Mouse (Mus musculus) hindbrain, embryonic 14.5 days (tissue): ENCODE data around the gene Rexo1. TPM values are rescaled to one million over a fixed set of nuclear protein-coding genes. Genes with fewer than 3 reads are reported as not detected.
A peak's percentile ranks its signal among the peaks of the same experiment; 100 is the strongest.

ENCODE experiments used
- ATAC-seq: fragments of 200-750 bp; cut with Nextera tagmentation; 2 replicates; pipeline ENCODE4 v1.8.0; 2017; ENCODE audit warnings: moderate number of reproducible peaks, mild to moderate bottlenecking, moderate TSS enrichment, moderate library complexity; ENCODE audit not compliant: low FRiP score
- DNase-seq: peaks from one replicate; pipeline ENCODE4 v3.0.0-alpha.2; 2015; ENCODE audit warnings: low spot score
- H3K27ac ChIP-seq: fragments of 300-500 bp; sonication (generic); 2 replicates; pipeline ENCODE4 v1.5.1; 2014; ENCODE audit warnings: mild to moderate bottlenecking, moderate library complexity
- H3K27me3 ChIP-seq: fragments of 300-500 bp; sonication (generic); 2 replicates; pipeline ENCODE4 v1.6.1; 2014; ENCODE audit warnings: mild to moderate bottlenecking, low read length, mixed read lengths; ENCODE audit not compliant: control insufficient read depth, insufficient read depth
- H3K36me3 ChIP-seq: fragments of 300-500 bp; sonication (generic); replicated peaks from 2 replicates; pipeline ENCODE4 v1.6.1; 2014; ENCODE audit not compliant: control insufficient read depth, insufficient read depth
- H3K4me1 ChIP-seq: fragments of 300-500 bp; sonication (generic); replicated peaks from 2 replicates; pipeline ENCODE4 v1.6.1; 2014; ENCODE audit warnings: antibody characterized with exemption, low read length, mixed read lengths; ENCODE audit not compliant: control insufficient read depth, insufficient read depth
- H3K4me2 ChIP-seq: fragments of 300-500 bp; sonication (generic); replicated peaks from 2 replicates; pipeline ENCODE4 v1.6.1; 2014; ENCODE audit warnings: mild to moderate bottlenecking, moderate library complexity
- H3K4me3 ChIP-seq: fragments of 300-500 bp; sonication (generic); replicated peaks from 2 replicates; pipeline ENCODE4 v1.5.1; 2014; ENCODE audit warnings: mild to moderate bottlenecking, low read length
- H3K9ac ChIP-seq: fragments of 300-500 bp; sonication (generic); 2 replicates; pipeline ENCODE4 v1.6.1; 2014
- H3K9me3 ChIP-seq: fragments of 300-500 bp; sonication (generic); 2 replicates; pipeline ENCODE4 v1.6.1; 2016; ENCODE audit warnings: low read length; ENCODE audit not compliant: control insufficient read depth
- WGBS: fragments of 180-500 bp; shearing (Covaris S2); extraction: QIAGEN DNeasy Blood & Tissue Kit; methylation state at CpG from one replicate; pipeline ENCODE4 v1.1.7; 2014; 5-methylcytosine and 5-hydroxymethylcytosine counted together
- polyA plus RNA-seq: library from polyadenylated mRNA; unstranded; fragments of >200 nt; fragmentation: Nextera tagmentation; extraction: Ambion mirVana; gene quantifications from 2 replicates; pipeline ENCODE4 v1.2.1, GENCODE M21; 2014

Gene Rexo1
- polyA plus RNA-seq, 1 experiment from 2014 or later = 30.8 TPM

DNA sequence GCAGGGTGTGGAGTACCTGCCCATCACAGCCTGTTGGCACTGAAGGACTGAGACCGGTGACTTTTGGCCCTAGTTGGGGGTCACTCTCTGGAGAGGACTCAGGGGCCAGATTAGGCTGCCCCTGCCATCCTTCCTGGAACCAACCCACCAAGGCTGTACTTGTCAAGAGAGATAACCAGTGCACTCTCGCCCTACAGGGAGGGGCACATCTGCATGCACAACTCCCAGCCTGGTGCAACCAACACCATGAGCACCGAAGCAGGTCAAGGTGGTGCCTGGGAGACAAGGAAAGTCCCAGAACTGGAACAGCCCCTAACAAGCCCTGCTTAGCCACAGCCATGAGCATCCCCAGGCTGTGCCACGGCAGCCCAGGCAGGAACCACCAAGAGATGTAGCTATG is 14.4 kb downstream of the Rexo1 start:
- H3K27me3 ChIP-seq = no peaks in the 10 kb centered on the region
- no peak overlapping the region for H3K27ac ChIP-seq
- H3K9me3 ChIP-seq = no peaks in the 10 kb centered on the region
- DNase-seq (no peak), ATAC-seq (no peak)
- H3K4me2 ChIP-seq = no peak overlapping the region
- WGBS = 100% methylated on average over 4 of the region's 4 CpGs
- no peak overlapping the region for H3K9ac ChIP-seq
- H3K4me1 ChIP-seq = no peaks in the 10 kb centered on the region
- peaks cover 88% of the 10 kb centered on the region for H3K36me3 ChIP-seq
- H3K4me3 ChIP-seq = no peak overlapping the region

DNA sequence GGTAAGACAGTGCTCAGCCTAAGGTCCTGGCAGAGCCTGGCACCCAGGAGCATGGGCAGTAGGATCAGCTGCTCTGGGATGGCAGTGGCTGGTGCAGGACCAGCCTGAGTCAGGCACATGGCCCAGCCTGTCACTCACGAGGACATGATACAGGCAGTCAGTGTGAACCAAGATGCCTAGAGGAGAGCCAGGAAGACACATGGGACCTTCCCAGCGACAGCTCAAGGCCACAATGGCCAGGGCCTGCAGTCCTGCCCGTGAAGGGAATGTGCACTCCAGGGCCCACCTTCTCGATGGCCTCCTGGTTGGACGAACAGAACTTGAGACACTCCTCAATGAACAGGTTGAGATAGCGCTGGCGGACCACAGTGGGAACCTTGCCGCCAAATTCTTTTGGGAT is 15.8 kb downstream of the Rexo1 start:
- Histone ChIP-seq H3K27ac (no peak overlapping the region), H3K36me3 (peaks cover 96% of the 10 kb centered on the region), H3K27me3 (no peaks in the 10 kb centered on the region), H3K4me2 (no peak overlapping the region), H3K4me1 (no peaks in the 10 kb centered on the region), H3K4me3 (no peak overlapping the region), H3K9me3 (no peaks in the 10 kb centered on the region), H3K9ac (no peak overlapping the region)
- ATAC-seq (no peak), DNase-seq (no peak)
- WGBS = 95% methylated on average over 8 of the region's 8 CpGs

DNA sequence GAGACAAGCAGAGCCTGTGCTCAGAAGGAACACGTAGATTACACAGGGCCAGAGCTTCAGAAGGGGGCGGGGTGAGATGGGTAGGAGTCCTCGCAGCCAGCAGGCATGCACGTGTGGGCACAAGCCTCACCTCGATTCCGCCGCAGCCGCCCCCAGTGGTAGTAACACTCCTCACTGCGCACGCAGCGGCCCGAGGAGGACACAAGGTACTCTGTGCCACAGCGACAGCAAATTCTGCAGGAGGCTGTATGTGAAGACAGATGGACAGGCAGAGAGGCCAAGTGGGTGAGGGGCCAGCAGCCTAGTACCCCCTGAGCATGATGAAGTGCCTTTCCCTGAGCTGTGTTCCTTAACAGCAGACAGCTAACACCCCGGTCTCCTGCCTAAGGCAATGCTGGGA is 17.5 kb downstream of the Rexo1 start:
- Histone ChIP-seq H3K27ac (no peak overlapping the region), H3K27me3 (peaks cover 8% of the 10 kb centered on the region; the same call in 1 of the 2 replicates), H3K9me3 (no peaks in the 10 kb centered on the region), H3K36me3 (peaks cover 81% of the 10 kb centered on the region), H3K4me3 (no peak overlapping the region), H3K9ac (no peak overlapping the region), H3K4me1 (no peaks in the 10 kb centered on the region), H3K4me2 (no peak overlapping the region)
- ATAC-seq (no peak), DNase-seq (no peak)
- WGBS = 92% methylated on average over 14 of the region's 14 CpGs

DNA sequence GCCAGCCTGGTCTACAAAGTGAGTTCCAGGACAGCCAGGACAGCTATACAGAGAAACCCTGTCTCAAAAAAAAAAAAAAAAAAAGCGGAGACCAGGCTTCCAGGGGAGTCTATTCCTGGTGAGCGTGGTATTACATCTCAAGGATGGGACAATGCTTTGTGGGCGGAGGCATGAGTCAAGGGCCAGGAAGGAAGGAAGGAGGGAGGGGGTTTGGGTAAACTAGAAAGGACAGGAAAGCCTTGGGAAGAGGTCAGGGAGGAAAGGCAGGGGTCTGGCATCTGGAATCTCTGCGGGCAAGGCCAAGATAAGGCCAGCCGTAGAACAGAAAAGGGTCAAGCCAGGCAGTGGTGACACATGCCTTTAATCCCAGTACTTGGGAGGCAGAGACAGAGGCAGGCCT is 21.9 kb downstream of the Rexo1 start:
- DNase-seq (no peak), ATAC-seq (no peak)
- peaks cover 41% of the 10 kb centered on the region for H3K27me3 ChIP-seq
- H3K4me2 ChIP-seq = no peak overlapping the region
- H3K27ac ChIP-seq = no peak overlapping the region
- no peaks in the 10 kb centered on the region for H3K9me3 ChIP-seq
- no peak overlapping the region for H3K4me3 ChIP-seq
- H3K4me1 ChIP-seq = no peaks in the 10 kb centered on the region; the same call in 1 of the 2 replicates
- H3K36me3 ChIP-seq = peaks cover 37% of the 10 kb centered on the region
- WGBS = 56% methylated on average over 5 of the region's 5 CpGs
- H3K9ac ChIP-seq = no peak overlapping the region

DNA sequence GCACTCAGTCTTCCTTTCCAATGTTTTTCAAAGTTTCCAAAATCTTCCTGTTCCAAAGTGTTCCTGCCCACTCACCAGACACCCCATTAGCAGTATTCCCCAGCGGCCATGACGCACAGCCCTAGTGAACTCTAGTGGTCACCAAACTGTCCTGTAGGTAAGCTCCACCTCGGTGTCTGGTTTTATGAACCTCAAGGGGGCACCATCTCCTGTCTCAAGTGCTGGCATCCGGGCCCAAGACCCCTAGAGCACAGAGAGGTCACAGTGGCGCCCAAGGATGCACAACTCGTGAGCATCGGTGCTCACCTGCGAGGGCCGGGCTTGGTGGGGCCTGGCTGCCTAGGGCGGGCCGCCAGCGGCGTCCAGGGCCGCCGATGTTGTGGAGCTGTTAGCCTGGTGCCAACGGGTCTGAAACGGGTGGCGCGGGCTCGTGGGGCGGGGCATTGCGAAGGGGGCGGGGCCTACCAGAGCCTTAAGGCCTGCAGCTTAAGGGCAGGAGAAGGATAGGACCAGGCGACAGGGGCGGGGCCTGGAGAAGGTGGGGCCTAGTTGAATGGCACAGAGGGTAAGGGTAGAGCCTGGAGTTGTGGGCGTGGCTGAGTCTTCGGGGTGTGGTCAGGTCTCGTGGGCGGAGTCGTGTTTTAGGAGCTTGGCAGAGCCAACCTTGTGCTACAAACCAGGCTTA is 22.5 kb downstream of the Rexo1 start, which contains the start of gene Atp8b3:
TSS of gene Atp8b3 (minus strand) at position 415 of the 685 bp plus-strand sequence.
- H3K4me1 ChIP-seq = no peaks in the 10 kb centered on the region; the same call in 1 of the 2 replicates
- ATAC-seq (peak; percentile 56; the same call in 1 of the 2 replicates), DNase-seq (no peak)
- no peaks in the 10 kb centered on the region for H3K9me3 ChIP-seq
- H3K36me3 ChIP-seq = peaks cover 31% of the 10 kb centered on the region
- H3K27ac ChIP-seq = no peak within 1 kb of the TSS
- peak within 1 kb of the TSS; percentile 31 for H3K4me2 ChIP-seq
- peaks cover 41% of the 10 kb centered on the region for H3K27me3 ChIP-seq
- H3K9ac ChIP-seq = no peak within 1 kb of the TSS
- H3K4me3 ChIP-seq = no peak within 1 kb of the TSS
- 3% methylated on average over 30 of the region's 30 CpGs for WGBS

DNA sequence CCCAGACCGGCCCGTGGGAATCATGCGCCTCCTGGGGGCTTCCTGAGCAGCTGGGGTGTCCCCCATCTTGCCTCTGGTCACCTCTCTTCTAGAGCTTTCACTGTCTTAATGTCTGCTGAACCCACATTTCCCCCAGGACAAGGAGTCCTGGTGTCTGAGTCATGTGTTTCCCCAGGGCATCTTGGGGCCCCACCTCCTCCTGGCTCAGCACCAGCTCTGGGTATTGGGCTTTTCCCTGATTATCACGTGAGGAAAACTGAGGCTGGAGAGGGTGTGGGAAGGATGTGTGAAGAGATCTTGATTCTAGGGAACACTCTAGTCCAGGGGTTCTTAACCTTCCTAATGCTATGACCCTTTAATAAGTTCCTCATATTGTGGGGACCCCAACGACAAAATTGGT is 23.2 kb downstream of the Rexo1 start:
- H3K9me3 ChIP-seq = no peaks in the 10 kb centered on the region
- peaks cover 24% of the 10 kb centered on the region for H3K36me3 ChIP-seq
- no peaks in the 10 kb centered on the region; the same call in 1 of the 2 replicates for H3K4me1 ChIP-seq
- H3K4me3 ChIP-seq = no peak overlapping the region
- H3K4me2 ChIP-seq = no peak overlapping the region
- no peak overlapping the region for H3K27ac ChIP-seq
- 58% methylated on average over 5 of the region's 5 CpGs for WGBS
- peaks cover 41% of the 10 kb centered on the region for H3K27me3 ChIP-seq
- no peak overlapping the region for H3K9ac ChIP-seq
- DNase-seq (no peak), ATAC-seq (no peak)

DNA sequence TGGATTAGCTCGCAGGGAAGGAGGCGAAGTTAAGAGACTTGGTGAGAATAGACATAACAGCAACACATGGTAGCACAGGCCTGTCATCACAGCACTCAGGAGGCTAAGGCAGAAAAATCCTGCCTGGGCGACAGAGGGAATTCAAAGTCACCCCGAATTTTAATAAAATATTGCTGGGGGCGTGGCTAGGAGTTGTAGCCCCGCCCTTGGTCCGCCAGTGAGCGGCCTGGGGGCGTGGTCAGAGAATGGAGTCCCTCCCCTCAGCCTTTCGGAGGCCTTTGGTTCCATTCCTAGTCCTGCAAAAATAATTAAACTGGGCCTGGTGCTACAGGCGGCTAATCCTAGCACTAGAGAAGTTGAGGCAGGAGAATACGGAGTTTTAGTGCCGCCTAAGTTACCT is 25.6 kb downstream of the Rexo1 start:
- no peak for ATAC-seq
- 13% methylated on average over 13 of the region's 13 CpGs for whole genome bisulfite sequencing
- Histone ChIP-seq H3K27ac (no peak overlapping the region), H3K27me3 (peaks cover 41% of the 10 kb centered on the region), H3K36me3 (no peaks in the 10 kb centered on the region), H3K9me3 (no peaks in the 10 kb centered on the region), H3K9ac (no peak overlapping the region), H3K4me3 (no peak overlapping the region), H3K4me2 (no peak overlapping the region), H3K4me1 (no peaks in the 10 kb centered on the region; the same call in 1 of the 2 replicates)
- no peak for DNase-seq

DNA sequence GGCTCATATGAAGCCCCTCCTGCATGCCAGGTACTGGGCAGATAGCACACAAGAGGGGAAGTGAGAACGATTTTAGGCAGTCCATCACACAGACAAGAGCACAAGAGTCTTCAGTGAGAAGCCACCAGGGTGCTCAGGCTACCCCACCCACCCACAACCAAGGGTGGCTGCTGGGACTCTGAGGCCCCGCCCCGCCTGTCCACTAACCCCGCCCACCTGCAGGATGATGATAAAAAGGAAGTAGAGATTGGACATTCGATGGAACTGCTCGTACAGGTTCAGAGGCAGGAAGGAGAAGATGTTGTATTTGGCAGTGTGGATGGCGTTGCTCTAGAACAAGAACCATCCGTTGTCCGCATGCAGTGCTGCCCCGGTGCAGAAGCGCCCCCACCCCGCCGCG is 26.3 kb downstream of the Rexo1 start:
- Histone ChIP-seq H3K4me1 (no peaks in the 10 kb centered on the region; the same call in 1 of the 2 replicates), H3K27ac (no peak overlapping the region), H3K4me2 (no peak overlapping the region; the same call in 1 of the 2 replicates), H3K9me3 (no peaks in the 10 kb centered on the region), H3K9ac (no peak overlapping the region), H3K4me3 (no peak overlapping the region), H3K27me3 (peaks cover 41% of the 10 kb centered on the region), H3K36me3 (no peaks in the 10 kb centered on the region)
- WGBS = 13% methylated on average over 14 of the region's 14 CpGs
- no peak for ATAC-seq
- no peak for DNase-seq

DNA sequence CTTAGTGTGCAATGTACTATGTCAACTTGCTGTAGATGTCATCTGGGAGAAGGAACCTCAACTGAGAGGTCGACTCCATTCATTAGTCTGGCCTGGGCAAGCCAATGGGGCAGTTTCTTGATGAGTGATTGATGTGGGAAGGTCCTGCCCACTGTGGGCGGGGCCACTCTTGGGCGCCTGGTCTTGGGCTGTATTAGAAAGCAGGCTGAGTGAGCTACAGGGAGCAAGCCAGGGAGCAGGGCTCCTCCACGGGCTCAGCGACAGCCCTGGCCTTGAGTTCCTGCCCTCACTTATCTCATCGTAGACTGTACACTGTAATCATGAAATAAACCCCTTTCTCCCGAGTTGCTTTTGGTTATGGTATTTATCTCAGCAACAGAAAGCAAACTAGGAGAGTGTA is 27.7 kb downstream of the Rexo1 start:
- no peaks in the 10 kb centered on the region for H3K9me3 ChIP-seq
- no peak overlapping the region for H3K4me3 ChIP-seq
- no peak for DNase-seq
- no peak overlapping the region for H3K4me2 ChIP-seq
- H3K4me1 ChIP-seq = no peaks in the 10 kb centered on the region; the same call in 1 of the 2 replicates
- ATAC-seq = 0 out of 2 replicates have a peak, but pooled peaks have one; percentile 28
- no peak overlapping the region for H3K27ac ChIP-seq
- H3K36me3 ChIP-seq = no peaks in the 10 kb centered on the region
- peaks cover 31% of the 10 kb centered on the region for H3K27me3 ChIP-seq
- WGBS = 19% methylated on average over 7 of the region's 7 CpGs
- no peak overlapping the region for H3K9ac ChIP-seq
